Mouse (Mus musculus) adrenal gland, adult 2 months (tissue): Measurements from ENCODE around the gene Kcnip1. TPM values are rescaled to one million over a fixed set of nuclear protein-coding genes. Genes with fewer than 3 reads are reported as not detected.

Experiments
- DNase-seq: peaks from one replicate; pipeline ENCODE4 v3.0.0; 2021
- long read RNA-seq: library from polyadenylated mRNA; stranded (forward); transcript quantifications from one replicate; pipeline ENCODE4 v2.0.0, GENCODE M21; 2021
- polyA plus RNA-seq: library from polyadenylated mRNA; depleted of rRNA; stranded (reverse); fragments of >200 nt; gene quantifications from 2 replicates; pipeline ENCODE4 v1.2.3, GENCODE M21; 2012; rRNA removed
- total RNA-seq, 2 experiments: library from RNA; stranded (reverse); gene quantifications; 2 replicates each; pipeline ENCODE4 v1.2.3; 2021

Gene Kcnip1
- 1 to 10 TPM; 2.9 to 3.7 TPM for total RNA-seq
- polyA plus RNA-seq: 0.48 and 1.9 TPM in 2 replicates
- long read RNA-seq, partial matches to known transcripts: 0 of 3 reads
- long read RNA-seq, other reads (novel, unspliced or antisense): 0 of 3 reads

GRCm38 (mm10) chr11:33992938-33993337 is at the start of gene Kcnip1:
TSS of gene Kcnip1 (minus strand) at chr11:33993152.
- no peak for DNase-seq

GRCm38 (mm10) chr11:34040061-34040460 is 47.1 kb upstream of the Kcnip1 start:
- DNase-seq: no peak

- peak; percentile 34 for DNase-seq
Measured at GRCm38 (mm10) chr11:34035909-34036658, 43.1 kb upstream of the Kcnip1 start.

- no peak for DNase-seq
Measured at GRCm38 (mm10) chr11:34034794-34035193, 41.8 kb upstream of the Kcnip1 start.

- peak; percentile 4 for DNase-seq
Measured at GRCm38 (mm10) chr11:34034008-34034505, 41.1 kb upstream of the Kcnip1 start.

- DNase-seq: peak; percentile 21
Measured at GRCm38 (mm10) chr11:34031015-34031805, 38.3 kb upstream of the Kcnip1 start.

- DNase-seq: no peak
Measured at GRCm38 (mm10) chr11:34029658-34030057, 36.7 kb upstream of the Kcnip1 start.

GRCm38 (mm10) chr11:34025091-34025490 is 32.1 kb upstream of the Kcnip1 start:
- DNase-seq: no peak

- no peak for DNase-seq
Measured at GRCm38 (mm10) chr11:34012007-34012652, 19.2 kb upstream of the Kcnip1 start.

GRCm38 (mm10) chr11:34010859-34011172 is 17.9 kb upstream of the Kcnip1 start:
- no peak for DNase-seq

- DNase-seq: no peak
Measured at GRCm38 (mm10) chr11:34010133-34010858, 17.3 kb upstream of the Kcnip1 start.

- DNase-seq: no peak
Measured at GRCm38 (mm10) chr11:34009316-34010087, 16.6 kb upstream of the Kcnip1 start.

GRCm38 (mm10) chr11:34008702-34009101 is 15.8 kb upstream of the Kcnip1 start:
- peak; percentile 30 for DNase-seq

GRCm38 (mm10) chr11:34008214-34008613 is 15.3 kb upstream of the Kcnip1 start:
- DNase-seq: no peak

GRCm38 (mm10) chr11:34007616-34008015 is 14.7 kb upstream of the Kcnip1 start:
- DNase-seq: no peak

GRCm38 (mm10) chr11:34002593-34002965 is 9.6 kb upstream of the Kcnip1 start:
- no peak for DNase-seq

GRCm38 (mm10) chr11:34001938-34002592 is 9.1 kb upstream of the Kcnip1 start:
- peak; percentile 29 for DNase-seq

GRCm38 (mm10) chr11:34000416-34000815 is 7.5 kb upstream of the Kcnip1 start:
- no peak for DNase-seq

GRCm38 (mm10) chr11:33998244-33998643 is 5.3 kb upstream of the Kcnip1 start:
- no peak for DNase-seq

- DNase-seq: no peak
Measured at GRCm38 (mm10) chr11:33993496-33993895, 544 bp upstream of the Kcnip1 start.
